Mouse (Mus musculus) embryonic facial prominence, embryonic 12.5 days (tissue): ENCODE measurements around the gene Creb3l1. TPM values are rescaled to one million over a fixed set of nuclear protein-coding genes. Genes with fewer than 3 reads are reported as not detected.

Source experiments
- ATAC-seq: fragments of 200-750 bp; cut with Nextera tagmentation; 2 replicates; pipeline ENCODE4 v1.8.0; 2017; ENCODE audit not compliant: insufficient number of reproducible peaks, insufficient read depth, low FRiP score, low TSS enrichment
- H3K27ac ChIP-seq: fragments of 300-500 bp; sonication (generic); 2 replicates; pipeline ENCODE4 v1.5.1; 2016; ENCODE audit warnings: mild to moderate bottlenecking
- H3K27me3 ChIP-seq: fragments of 300-500 bp; sonication (generic); 2 replicates; pipeline ENCODE4 v1.6.1; 2016; ENCODE audit warnings: mild to moderate bottlenecking, moderate library complexity
- H3K36me3 ChIP-seq: fragments of 300-500 bp; sonication (generic); 2 replicates; pipeline ENCODE4 v1.6.1; 2016; ENCODE audit warnings: mild to moderate bottlenecking
- H3K4me1 ChIP-seq: fragments of 300-500 bp; sonication (generic); 2 replicates; pipeline ENCODE4 v1.6.1; 2016
- H3K4me2 ChIP-seq: fragments of 300-500 bp; sonication (generic); replicated peaks from 2 replicates; pipeline ENCODE4 v1.6.1; 2016; ENCODE audit warnings: mild to moderate bottlenecking, moderate library complexity
- H3K4me3 ChIP-seq: fragments of 300-500 bp; sonication (generic); 2 replicates; pipeline ENCODE4 v1.5.1; 2016; ENCODE audit warnings: mild to moderate bottlenecking
- H3K9ac ChIP-seq: fragments of 300-500 bp; sonication (generic); 2 replicates; pipeline ENCODE4 v1.6.1; 2016; ENCODE audit warnings: mild to moderate bottlenecking, moderate library complexity
- H3K9me3 ChIP-seq: fragments of 300-500 bp; sonication (generic); 2 replicates; pipeline ENCODE4 v1.6.1; 2016; ENCODE audit warnings: mild to moderate bottlenecking, moderate library complexity
- WGBS: fragments of 180-500 bp; shearing (Covaris S2); methylation state at CpG from one replicate; pipeline ENCODE4 v1.1.7; 2016; 5-methylcytosine and 5-hydroxymethylcytosine counted together
- polyA plus RNA-seq: library from polyadenylated mRNA; unstranded; fragments of >200 nt; fragmentation: Nextera tagmentation; extraction: Ambion mirVana; gene quantifications from 2 replicates; pipeline ENCODE4 v1.2.1, GENCODE M21; 2016

The Creb3l1 gene
- polyA plus RNA-seq, 1 experiment from 2014 or later: 3.6 TPM

- Histone ChIP-seq H3K27ac (no peak overlapping the region), H3K4me2 (no peak overlapping the region), H3K4me1 (peaks cover 46% of the 10 kb centered on the region), H3K9me3 (no peaks in the 10 kb centered on the region), H3K4me3 (no peak overlapping the region), H3K36me3 (no peaks in the 10 kb centered on the region), H3K27me3 (0 out of 2 replicates have a peak, but pooled peaks cover 3% of the 10 kb centered on the region), H3K9ac (no peak overlapping the region)
- WGBS: 93% methylated on average over 5 of the region's 5 CpGs
- ATAC-seq: no peak
These were observed 63.8 kb downstream of the Creb3l1 start for GRCm38 (mm10) chr2:91960459-91960858.

- Histone ChIP-seq H3K9ac (no peak overlapping the region), H3K4me3 (no peak overlapping the region)
These were observed 64.5 kb downstream of the Creb3l1 start for GRCm38 (mm10) chr2:91959544-91960410.

GRCm38 (mm10) chr2:91958701-91959457 is 65.4 kb downstream of the Creb3l1 start:
- WGBS: 44% methylated on average over 10 of the region's 10 CpGs
- ATAC-seq: no peak
- H3K36me3 ChIP-seq: no peaks in the 10 kb centered on the region
- H3K9me3 ChIP-seq: no peaks in the 10 kb centered on the region
- no peak overlapping the region for H3K9ac ChIP-seq
- no peak overlapping the region for H3K4me2 ChIP-seq
- no peak overlapping the region for H3K4me3 ChIP-seq
- H3K27me3 ChIP-seq: no peaks in the 10 kb centered on the region
- H3K4me1 ChIP-seq: peaks cover 42% of the 10 kb centered on the region
- H3K27ac ChIP-seq: no peak overlapping the region

More at GRCm38 (mm10) chr2:91959544-91960410, 64.5 kb downstream of the Creb3l1 start:
- 75% methylated on average over 11 of the region's 11 CpGs for WGBS
- H3K4me1 ChIP-seq: peaks cover 41% of the 10 kb centered on the region
- H3K9me3 ChIP-seq: no peaks in the 10 kb centered on the region
- H3K4me2 ChIP-seq: no peak overlapping the region
- H3K36me3 ChIP-seq: no peaks in the 10 kb centered on the region
- H3K27ac ChIP-seq: no peak overlapping the region
- H3K27me3 ChIP-seq: 0 out of 2 replicates have a peak, but pooled peaks cover 3% of the 10 kb centered on the region
- ATAC-seq: no peak

GRCm38 (mm10) chr2:91958049-91958448 is 66.3 kb downstream of the Creb3l1 start:
- no peaks in the 10 kb centered on the region for H3K36me3 ChIP-seq
- 91% methylated on average over 8 of the region's 8 CpGs for WGBS
- ATAC-seq: no peak

GRCm38 (mm10) chr2:91957096-91957495 is 67.2 kb downstream of the Creb3l1 start:
- Histone ChIP-seq H3K4me3 (no peak overlapping the region), H3K9ac (no peak overlapping the region), H3K4me1 (peaks cover 35% of the 10 kb centered on the region), H3K27ac (no peak overlapping the region), H3K27me3 (no peaks in the 10 kb centered on the region), H3K9me3 (no peaks in the 10 kb centered on the region), H3K4me2 (no peak overlapping the region; the same call in 1 of the 2 replicates), H3K36me3 (no peaks in the 10 kb centered on the region)
- WGBS: 53% methylated on average over 4 of the region's 4 CpGs
- 0 out of 2 replicates have a peak, but pooled peaks have one; percentile 53 for ATAC-seq

More at GRCm38 (mm10) chr2:91958049-91958448, 66.3 kb downstream of the Creb3l1 start:
- no peaks in the 10 kb centered on the region for H3K9me3 ChIP-seq
- H3K4me2 ChIP-seq: no peak overlapping the region
- no peak overlapping the region for H3K4me3 ChIP-seq
- H3K27me3 ChIP-seq: no peaks in the 10 kb centered on the region
- no peak overlapping the region for H3K27ac ChIP-seq
- H3K9ac ChIP-seq: no peak overlapping the region
- H3K4me1 ChIP-seq: peaks cover 44% of the 10 kb centered on the region

- Histone ChIP-seq H3K36me3 (no peaks in the 10 kb centered on the region), H3K9me3 (no peaks in the 10 kb centered on the region), H3K27me3 (no peaks in the 10 kb centered on the region), H3K4me1 (peaks cover 30% of the 10 kb centered on the region), H3K4me3 (no peak overlapping the region), H3K27ac (no peak overlapping the region), H3K4me2 (no peak overlapping the region), H3K9ac (no peak overlapping the region)
- 82% methylated on average over 6 of the region's 6 CpGs for WGBS
- ATAC-seq: no peak
These were observed 68.4 kb downstream of the Creb3l1 start for GRCm38 (mm10) chr2:91955875-91956274.

GRCm38 (mm10) chr2:91955121-91955591 is 69.1 kb downstream of the Creb3l1 start:
- no peak for ATAC-seq
- no peaks in the 10 kb centered on the region for H3K9me3 ChIP-seq
- no peak overlapping the region for H3K4me3 ChIP-seq
- H3K4me2 ChIP-seq: no peak overlapping the region
- no peak overlapping the region for H3K9ac ChIP-seq
- WGBS: 87% methylated on average over 4 of the region's 4 CpGs
- no peak overlapping the region for H3K27ac ChIP-seq
- no peaks in the 10 kb centered on the region for H3K36me3 ChIP-seq
- H3K27me3 ChIP-seq: no peaks in the 10 kb centered on the region
- peaks cover 37% of the 10 kb centered on the region for H3K4me1 ChIP-seq

- WGBS: 7% methylated on average over 5 of the region's 5 CpGs
- no peaks in the 10 kb centered on the region for H3K36me3 ChIP-seq
- H3K4me2 ChIP-seq: no peak overlapping the region
- no peaks in the 10 kb centered on the region for H3K9me3 ChIP-seq
- no peaks in the 10 kb centered on the region for H3K27me3 ChIP-seq
- H3K4me3 ChIP-seq: no peak overlapping the region
- no peak overlapping the region for H3K9ac ChIP-seq
- H3K4me1 ChIP-seq: peaks cover 38% of the 10 kb centered on the region
- H3K27ac ChIP-seq: 0 out of 2 replicates have a peak overlapping the region, but pooled peaks have one; percentile 54
- ATAC-seq: no peak
These were observed 70.5 kb downstream of the Creb3l1 start for GRCm38 (mm10) chr2:91953825-91954224.

GRCm38 (mm10) chr2:91950275-91951085 is 73.8 kb downstream of the Creb3l1 start:
- Histone ChIP-seq H3K9ac (no peak overlapping the region), H3K27ac (peak overlapping the region; percentile 75), H3K27me3 (no peaks in the 10 kb centered on the region), H3K36me3 (no peaks in the 10 kb centered on the region), H3K9me3 (no peaks in the 10 kb centered on the region), H3K4me2 (peak overlapping the region; percentile 43), H3K4me3 (peak overlapping the region; percentile 12; the same call in 1 of the 2 replicates), H3K4me1 (peaks cover 47% of the 10 kb centered on the region)
- ATAC-seq: peak; percentile 23
- WGBS: 14% methylated on average over 15 of the region's 15 CpGs

GRCm38 (mm10) chr2:91949411-91950274 is 74.7 kb downstream of the Creb3l1 start:
- H3K27ac ChIP-seq: peak overlapping the region; percentile 75
- peaks cover 48% of the 10 kb centered on the region for H3K4me1 ChIP-seq
- peak overlapping the region; percentile 12 for H3K4me3 ChIP-seq
- H3K9ac ChIP-seq: peak overlapping the region; percentile 15; the same call in 1 of the 2 replicates
- WGBS: 65% methylated on average over 17 of the region's 17 CpGs
- H3K36me3 ChIP-seq: no peaks in the 10 kb centered on the region
- H3K9me3 ChIP-seq: no peaks in the 10 kb centered on the region
- H3K4me2 ChIP-seq: peak overlapping the region; percentile 43
- H3K27me3 ChIP-seq: no peaks in the 10 kb centered on the region
- peak; percentile 25 for ATAC-seq
